Mouse (Mus musculus) heart, adult 18-20 months (tissue): ENCODE measurements around the gene Mgat5b. TPM values are rescaled to one million over a fixed set of nuclear protein-coding genes. Genes with fewer than 3 reads are reported as not detected.

Source experiments
- DNase-seq, 2 experiments: peaks; one replicate each; pipeline ENCODE4 v3.0.0; 2021 to 2022; ENCODE audit warnings: mixed read lengths in 1 of 2
- total RNA-seq, 2 experiments: library from RNA; stranded (reverse); gene quantifications; 2 replicates each; pipeline ENCODE4 v1.2.3; 2021

The Mgat5b gene
- total RNA-seq, 2 experiments from 2014 or later: 0.10 to 0.15 TPM

DNA sequence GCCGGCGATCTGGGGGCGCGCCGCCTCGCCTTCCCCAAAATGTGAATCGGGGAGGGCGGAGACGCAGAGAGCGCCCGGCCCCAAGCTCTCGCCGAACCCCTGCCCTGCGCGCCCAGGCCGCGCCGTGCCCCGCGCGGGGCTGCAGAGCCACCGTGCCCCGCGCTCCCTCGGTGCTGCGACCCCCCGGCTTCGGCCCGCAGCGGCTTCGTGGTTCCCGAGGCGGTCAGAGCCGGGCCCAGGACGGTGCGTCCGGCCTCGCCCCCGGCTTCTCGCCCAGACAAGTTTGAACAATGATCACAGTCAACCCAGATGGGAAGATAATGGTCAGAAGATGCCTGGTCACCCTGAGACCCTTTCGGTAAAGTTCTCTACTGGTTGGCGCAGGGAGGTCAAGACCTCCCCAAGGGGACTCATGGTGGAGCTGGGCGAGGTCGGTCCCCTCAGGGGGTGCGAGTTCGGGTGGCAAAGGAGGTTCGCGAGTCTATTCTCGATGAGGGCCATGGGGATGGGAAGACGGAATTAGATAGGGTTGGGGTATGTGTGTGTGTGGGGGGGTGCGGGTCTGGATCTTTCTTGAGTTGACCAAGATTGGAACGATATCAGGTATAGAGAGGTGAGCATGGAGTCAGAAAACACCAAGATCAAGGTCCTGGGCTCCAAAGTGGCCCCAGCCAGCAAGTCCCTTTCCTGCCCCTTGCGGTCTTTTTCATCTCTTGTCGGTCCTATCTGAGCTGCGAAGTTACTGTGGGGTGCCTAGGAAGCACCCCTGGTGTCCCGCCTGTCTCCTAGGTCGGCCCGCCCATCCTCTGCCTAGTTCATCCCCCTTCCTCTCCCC, 740 bp downstream of the Mgat5b start:
- DNase-seq: no peak

DNA sequence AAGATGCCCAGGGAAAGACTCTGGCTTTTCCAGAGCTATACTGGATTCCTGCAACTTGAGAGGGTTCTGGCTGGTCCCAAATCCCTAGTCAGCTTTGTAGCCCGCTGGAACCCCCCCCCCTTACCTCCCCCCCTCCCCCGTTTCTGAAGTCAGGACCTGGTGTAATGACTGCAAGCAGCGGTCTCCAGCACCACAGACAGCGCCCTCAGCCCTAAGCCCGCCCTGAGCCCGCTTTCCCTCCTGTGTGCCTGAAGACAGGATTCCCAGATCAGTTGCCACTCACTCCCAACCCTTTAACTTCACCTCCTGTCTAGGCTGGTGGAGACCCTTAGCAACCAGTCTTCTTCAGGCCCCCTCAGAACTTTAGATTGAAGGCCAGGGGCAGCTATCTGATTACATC, 2.1 kb downstream of the Mgat5b start:
- DNase-seq: no peak

DNA sequence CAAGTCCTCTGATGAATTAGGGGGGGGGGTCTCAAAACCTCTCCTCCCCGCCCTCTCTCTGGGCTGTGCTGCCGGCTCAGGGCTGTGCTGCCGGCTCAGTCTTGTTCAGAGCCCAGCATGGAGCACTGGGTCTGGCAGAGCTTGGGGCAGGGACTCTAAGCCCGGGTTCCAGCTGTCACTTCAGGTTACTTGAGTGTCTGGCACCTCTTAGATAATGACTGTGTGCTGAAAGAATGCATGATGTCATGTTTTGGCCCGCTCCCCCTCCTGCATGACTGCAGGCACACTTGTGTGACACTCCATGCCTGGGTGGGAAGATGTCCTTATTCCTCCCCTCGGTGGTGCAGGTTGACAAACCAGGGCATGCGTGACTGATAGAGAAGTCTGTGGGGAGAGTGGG, 3.4 kb downstream of the Mgat5b start:
- peak; percentile 54 to 72 for DNase-seq

DNA sequence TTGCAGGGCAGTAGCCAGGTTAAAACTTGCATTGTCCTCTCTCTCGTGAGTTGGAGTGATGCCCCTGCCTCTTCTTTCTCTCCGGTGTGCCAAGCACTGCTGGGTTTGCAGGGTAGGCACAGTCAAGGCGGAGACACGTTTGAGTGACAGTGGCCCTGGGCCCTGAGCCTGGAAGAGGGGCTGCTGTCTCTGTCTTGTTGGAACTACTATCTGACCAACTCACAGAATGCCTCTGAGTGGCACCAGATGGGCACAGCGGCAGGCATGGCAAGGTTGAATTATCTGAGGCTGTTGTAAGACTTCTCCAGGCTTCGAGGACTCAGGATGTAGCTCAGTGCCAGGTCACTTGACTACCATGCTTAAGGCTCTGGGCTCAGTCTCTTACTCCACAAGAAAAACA, 9.4 kb downstream of the Mgat5b start:
- DNase-seq: no peak

DNA sequence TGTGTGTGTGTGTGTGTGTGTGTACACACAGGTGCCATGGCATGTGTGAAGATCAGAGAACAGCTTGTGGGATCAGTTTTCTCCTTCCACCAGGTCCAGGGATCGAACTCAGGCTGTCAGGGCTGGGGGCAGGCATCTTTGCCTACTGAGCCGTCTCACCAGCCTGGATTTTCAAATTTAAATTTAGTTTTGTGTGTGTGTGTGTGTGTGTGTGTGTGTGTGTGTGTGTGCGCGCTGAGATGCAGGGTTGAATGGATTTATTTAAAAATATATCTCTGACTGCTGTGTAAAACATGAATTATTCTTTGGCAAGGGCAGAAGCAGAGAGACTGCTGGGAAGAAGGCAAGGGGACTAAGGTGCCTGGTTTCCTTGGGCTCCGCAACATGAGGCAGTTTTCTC, 16.2 kb downstream of the Mgat5b start:
- no peak for DNase-seq

DNA sequence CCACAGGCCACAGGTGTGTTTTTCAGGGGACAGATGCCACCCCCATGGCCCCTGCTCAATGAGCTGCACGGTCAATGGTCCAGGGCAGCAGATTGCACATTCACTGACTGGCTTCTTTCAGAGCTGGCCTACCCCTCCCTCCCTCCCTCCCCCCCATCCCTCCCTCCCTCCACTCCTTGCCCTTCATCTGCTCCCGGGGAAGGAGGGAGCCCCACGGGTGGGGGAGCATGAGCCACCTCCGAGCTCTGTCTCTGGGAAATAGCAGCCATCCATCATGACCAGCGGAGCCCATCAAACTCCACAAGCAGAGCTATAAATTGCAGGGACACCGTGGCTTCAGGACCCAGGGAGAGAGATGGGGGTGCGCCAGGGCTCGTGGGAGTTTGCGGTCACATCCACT, 16.7 kb downstream of the Mgat5b start:
- no peak for DNase-seq

DNA sequence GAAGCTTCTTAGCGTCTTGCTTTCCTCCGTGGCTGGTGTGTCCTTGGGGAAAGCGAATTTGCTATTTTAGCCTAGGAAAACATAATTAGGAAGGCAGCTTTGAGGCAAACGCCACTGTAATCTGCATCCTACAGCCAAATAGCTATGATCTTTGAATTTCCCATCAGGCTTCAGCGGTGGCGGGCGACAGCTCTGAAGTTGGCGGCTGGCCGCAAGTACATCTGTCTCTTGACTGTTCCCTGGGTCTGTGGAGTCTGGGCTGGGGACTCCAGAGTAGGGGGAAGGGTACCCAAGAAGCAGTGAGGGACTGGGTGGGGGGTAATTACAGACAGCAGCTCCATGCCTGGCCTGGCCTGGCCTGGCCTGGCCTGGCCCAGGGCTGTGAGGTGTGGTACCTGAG, 17.3 kb downstream of the Mgat5b start:
- DNase-seq: no peak

DNA sequence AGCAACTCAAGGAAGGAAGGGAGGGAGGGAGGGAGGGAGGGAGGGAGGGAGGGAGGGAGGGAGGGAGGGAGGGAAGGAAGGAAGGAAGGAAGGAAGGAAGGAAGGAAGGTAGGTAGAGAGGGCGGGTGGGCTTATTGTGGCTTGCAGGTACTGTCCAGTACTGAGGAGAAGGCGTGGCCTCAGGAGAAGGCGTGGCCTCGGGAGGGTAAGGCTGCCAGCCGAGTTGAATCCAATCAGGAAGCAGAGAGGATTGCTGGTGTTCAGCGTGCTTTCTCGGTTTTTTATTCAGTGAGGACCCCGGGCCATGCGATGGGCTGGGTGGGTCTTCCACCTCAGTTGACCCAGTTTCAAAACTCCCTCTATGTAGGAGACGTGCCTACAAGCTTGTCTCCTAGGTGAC, 18.5 kb downstream of the Mgat5b start:
- no peak for DNase-seq

DNA sequence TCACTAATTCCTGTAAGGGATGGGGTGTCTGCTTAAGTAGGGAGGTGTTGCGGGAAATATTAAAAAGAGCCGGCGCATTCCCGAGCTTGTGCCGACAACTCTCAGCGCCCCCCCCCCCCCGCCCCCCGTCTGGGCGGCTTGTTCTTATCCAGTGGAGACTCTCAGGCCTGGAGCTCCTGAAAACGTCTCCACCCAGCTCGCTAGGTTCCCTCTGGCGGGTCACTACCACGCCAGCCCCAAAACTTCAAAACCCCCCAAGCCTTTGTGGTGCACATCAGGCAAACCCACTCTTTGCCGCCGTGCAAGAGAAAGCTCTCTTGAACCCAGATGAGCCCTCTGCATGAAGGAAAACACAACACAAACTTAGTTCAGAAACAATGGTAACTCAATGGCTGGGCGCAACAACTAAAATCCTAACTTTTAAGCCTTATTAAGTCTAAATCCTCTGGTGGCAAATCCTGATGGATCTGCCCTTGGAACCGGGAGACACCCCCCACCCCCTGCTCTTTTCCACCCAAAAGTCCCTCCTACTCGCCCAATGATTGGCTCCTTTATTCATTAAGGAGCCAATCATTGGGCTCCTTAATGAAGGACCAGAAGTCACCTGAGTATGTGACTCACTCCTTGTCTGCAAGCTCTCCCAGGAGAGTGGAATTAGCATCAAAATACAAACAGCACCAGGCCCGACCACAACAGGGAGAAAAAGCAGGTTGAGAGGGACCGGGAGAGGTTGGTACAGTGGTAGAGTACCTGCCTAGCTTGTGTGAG, 21.6 kb downstream of the Mgat5b start:
- no peak for DNase-seq

DNA sequence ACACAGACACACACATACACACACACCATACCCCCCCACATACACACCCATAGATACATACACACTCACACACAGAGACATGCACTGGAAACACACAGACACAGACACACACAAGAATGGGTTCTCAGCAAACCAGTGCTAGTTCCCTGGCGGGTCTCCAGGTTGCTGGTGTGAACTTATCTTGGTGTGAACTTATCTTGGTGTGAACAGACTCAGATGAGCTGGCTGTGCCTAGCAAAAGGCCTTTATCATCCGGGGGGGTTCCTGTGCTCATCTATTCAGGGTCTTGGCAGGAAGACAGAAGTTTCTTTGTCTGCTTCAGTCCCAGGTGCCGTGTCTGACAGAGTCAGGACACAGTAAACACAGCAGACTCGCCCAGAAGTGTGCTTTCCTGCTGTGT, 25.7 kb downstream of the Mgat5b start:
- DNase-seq: no peak

DNA sequence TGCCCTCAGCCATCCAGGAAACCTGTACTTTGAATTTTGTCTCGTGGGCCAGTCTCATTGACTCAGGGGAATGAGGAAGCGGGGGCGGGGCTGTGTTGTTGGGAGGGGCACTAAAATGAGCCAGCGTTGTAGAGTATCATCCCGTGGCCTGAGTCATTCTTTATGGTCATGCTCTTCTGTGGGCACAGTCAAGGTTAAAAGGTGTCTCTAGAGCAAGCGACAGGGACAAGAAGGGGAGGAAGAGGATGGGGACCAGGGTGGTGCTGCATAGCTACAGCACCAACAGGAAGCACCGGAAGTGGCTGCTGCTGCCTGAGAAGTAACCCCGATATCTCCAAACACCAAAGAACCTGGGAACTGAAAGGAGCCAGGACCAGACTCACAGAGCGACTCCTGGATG, 31.2 kb downstream of the Mgat5b start:
- DNase-seq: no peak

DNA sequence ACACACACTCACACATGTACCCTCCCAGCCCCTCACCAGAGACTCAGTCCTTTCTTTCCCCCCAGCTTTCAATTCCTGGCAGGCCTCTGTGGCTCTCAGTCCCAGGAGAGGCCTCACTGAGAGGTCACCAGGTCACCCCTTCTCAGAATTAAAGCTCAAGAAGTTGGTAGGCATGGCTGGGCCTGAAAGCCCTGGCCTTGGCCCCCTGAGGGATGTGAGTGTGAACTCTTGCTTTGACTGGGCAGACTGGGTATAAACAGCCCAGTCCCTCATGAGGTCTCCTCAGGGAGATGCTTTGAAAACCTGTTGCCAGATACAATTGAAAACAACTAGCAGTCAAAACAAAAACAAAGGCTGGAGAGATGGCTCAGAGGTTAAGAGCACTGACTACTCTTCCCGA, 32.8 kb downstream of the Mgat5b start:
- no peak for DNase-seq

DNA sequence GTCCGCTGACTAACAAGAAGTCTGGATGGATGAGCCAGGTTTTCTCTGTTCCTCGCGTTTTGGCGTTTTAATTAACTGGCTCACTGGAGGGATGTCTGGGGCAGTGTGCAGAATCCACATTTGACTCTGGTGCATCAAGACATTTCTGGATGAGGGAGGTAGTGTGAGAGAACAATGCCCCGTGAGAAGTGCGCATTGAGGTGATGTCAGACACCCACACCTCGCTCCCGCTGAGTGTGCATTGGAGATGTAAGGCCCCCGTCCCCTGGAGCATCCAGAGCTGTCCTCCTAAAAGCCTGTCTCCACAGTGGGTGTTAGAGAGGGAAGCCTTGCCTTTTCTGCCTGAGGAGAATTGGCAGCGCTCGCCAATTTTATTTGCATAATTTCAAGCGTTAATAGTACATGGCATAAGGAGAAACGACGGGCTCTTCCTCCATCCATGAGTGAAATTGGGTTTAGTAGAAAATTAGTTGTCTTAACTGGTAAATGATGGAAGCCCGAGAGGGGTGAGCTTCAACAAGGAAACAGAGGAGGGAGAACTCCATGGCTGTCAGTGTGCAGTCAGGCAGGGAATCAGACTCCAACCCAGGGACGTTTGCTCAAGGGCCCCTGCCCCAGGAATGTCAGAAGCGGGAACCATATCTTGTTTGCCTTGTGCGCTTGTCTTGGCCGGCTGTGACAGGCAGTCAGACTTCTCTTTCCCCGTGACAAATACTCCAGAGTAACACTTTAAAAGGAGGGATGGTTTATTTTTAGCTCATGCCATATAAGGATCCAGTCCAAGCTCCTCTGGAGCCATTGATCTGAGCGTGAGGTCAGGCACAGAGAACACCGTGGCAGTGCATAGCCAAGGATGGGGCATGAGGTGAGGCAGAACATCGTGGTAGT, 35.8 kb downstream of the Mgat5b start:
- peak; percentile 4 to 7 for DNase-seq

DNA sequence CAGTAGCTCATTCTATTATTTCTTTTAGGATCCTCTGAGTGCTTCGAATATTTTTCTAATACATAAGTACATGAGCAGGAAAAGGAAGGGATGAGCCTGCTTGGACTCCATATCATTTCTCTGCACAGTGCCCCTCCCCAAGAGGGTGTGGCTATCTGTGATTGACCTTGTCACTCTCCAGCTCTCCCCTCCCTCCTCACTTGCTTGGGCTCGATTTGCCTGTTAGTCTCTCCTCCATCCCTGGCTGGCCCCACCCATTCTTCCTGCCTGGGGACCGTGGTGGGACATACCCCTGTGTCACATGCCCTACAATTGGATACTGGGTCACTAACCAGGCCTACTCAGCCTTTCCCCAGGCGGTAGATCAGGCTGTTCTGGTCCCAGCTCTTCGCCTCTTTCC, 39.9 kb downstream of the Mgat5b start:
- DNase-seq: no peak

DNA sequence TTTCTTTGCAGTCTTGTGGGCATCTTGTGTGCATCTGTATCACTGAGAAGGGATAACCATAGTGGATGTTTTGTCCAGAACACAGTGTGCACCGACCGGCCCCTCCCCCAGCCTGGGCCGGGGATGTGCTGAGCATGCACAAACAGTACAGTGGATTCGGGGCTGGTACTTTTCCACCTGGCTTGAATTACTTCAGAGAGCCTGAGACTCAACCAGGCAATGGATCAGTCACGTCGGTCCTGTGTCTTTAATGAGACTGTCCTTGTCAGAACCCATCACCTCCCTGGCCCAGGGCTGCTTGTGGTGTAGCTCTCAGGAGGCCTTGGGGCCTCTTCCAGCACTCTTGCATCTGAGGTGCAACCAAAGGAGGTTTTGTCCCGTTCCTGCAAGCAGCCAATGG, 46.4 kb downstream of the Mgat5b start:
- DNase-seq: no peak

DNA sequence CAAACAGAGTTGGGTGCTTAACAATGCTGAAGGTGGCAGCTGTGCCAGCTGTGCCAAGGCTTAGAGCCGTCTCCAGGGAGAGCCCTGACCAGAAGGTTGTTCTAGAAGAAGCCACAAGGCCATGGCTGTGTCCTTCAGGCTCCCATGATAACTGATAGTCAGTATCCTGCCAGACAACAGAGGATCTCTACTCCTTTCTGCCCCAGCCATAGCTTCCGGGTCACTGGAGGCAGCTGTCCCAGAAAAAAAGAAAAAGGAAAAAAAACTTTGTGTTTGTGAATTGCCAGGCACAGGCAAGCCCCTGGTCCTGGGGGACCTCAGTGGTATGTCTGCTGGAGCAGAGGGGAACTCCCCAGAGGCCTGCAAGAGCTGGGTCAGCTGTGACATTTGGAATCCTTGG, 47.3 kb downstream of the Mgat5b start:
- no peak for DNase-seq

DNA sequence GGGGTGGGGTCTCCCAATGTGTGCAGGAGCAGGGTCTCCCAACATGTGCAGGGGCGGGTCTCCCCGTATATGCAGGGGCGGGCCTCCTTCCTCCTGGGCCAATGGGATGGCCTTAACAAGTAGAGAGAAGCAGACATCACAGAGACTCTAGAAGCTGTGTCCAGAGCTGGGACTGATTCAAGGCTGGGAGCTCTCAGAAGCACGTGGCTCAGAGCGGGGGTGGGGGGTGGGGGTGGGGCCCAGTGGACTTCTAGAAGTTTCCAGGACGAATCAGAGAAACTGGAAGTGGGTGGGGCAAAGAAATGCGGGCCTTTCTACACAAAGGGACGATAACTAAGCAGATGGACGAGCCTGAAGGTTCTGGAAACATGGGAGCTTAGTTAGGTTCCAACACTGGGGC, 49.9 kb downstream of the Mgat5b start:
- no peak for DNase-seq

DNA sequence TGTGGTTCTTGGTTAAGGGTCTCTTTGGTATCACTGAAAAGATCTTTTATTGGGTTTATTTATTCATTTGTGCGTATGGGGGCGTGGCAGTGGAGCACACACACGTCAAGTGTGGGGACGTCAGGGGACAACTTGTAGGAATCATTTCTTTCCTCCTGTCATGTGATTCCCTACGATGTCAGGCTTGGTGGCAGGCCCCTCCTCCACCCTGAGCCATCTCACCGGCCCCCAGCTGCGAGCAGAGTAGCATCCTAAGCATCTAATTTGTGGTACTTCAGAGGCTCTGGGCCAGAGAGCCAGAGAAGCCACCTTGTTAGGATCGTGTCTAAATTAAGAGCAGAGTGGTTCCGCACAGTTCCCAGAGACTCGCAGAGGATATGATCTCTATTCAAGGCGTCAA, 50.8 kb downstream of the Mgat5b start:
- no peak for DNase-seq

DNA sequence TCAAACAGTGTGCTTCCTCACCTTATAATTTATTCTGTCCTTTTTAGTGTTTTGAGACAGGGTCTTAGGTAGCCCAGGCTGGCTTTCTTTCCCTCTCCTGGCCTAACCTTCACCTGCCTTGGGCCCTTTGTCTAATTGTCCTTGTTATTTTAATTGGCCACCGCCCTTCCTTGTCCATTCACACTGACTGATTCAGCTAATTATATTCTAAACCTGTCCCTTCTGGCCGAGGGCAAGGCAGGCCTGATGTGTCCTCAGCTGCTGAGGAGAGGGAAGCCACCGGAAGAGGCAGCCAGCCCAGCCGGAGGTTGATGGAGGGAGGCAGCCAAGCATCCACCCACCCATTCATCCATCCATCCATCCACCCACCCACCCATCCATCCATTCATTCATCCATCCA, 52.2 kb downstream of the Mgat5b start:
- no peak for DNase-seq

DNA sequence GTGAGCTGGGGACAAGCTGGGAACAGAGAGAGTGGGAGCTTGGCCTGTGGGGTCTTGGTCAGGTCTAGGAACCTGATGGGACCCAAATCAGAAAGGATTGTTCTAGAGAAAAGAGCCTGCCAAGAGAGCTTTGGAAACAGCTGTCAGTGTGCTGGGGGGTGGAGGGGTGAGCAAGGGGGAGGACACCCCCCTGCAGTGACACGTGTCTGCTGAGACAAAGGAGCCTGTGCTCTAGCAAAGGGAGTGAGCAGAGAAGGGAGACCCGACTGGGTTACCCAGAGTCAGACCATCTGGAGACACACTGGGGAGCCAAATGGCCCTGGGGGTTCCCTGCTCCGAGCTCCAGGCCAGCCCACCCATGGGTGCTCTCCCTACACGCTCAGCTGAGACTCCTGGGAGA, 54.2 kb downstream of the Mgat5b start:
- no peak for DNase-seq

DNA sequence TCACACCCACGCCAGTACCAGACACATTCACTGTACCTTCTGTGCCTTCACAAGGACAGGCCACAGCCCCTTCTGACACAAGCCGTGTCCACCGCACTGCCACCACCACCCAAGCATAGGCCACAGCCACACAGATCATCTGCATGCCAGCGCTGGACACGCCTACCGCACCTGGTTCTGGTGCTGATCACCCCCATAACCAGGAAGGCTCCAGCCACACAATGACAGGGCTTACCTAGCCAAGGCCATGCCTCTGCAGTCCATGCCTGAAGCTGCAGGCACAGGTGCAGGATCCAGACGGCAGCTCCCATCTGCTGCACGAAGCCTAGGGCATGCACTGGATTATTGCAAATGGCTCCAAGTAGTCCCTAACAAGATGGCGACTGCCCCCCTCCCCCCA, 54.8 kb downstream of the Mgat5b start:
- no peak for DNase-seq

DNA sequence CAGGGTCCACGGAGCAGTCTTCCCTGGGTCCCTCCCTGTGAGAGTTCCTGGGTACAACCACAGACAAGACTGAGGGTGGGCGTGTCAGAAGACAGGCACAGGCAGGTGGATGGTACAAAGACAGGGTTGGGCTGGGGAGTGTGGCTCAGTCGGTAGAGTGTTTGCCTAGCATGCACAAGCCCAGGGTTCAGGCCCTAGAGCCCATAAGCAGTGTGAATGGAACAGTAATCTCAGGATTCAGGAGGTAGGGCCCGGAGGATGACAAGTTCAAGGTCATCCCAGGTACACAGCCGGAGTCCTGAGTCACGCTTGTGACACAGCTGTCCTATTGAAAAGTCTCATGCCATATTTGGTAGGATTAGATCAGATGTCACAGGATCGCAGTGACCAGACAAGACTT, 55.7 kb downstream of the Mgat5b start:
- DNase-seq: no peak

DNA sequence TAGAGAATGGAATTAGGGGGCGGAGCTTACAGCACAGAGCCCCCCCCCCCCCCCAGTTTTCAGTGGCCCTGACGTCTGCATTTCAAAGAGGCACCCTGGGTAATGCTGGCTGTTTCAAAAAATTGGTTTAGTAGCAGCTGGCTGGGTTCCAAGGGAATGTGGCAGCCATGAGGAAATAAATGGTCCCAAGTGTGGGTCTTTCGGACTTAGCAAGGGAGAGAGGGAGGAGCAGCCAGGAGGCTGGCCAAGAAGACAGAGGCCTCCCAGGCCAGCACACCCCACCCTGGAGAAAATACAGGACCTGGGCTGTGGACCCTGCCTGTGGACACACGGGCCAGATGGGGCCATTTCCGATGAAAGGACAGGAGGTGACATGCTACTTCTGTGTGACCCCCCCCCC, 61.6 kb downstream of the Mgat5b start:
- DNase-seq: peak; percentile 8 to 14
